8 mouse cellular contexts compared by ENCODE assay signal in the genomic region with DNA sequence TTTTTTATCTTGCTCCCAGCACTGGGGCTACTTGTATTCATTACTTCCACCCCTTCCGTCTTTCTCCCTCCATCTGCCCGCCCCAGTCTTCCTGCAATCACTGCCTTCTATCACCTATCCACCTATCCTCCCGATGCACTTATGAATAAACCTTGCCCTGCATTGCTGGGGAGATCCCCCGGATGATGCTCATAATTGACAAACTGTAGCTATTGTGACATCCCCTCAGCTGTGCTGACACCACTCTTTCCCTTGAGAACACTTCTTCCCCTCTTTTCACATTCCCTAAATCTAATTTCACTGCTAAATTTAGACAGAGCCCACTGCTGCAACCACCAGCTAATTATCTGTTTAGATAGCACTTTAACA. TPM values are rescaled to one million over a fixed set of nuclear protein-coding genes. Genes with fewer than 3 reads are reported as not detected.
DNase-seq lines count a peak whose midpoint lies in the region; ATAC-seq and TF ChIP-seq lines count a peak whose summit lies in the region.

A gene (minus strand): TSS at position 105 of the 369 bp plus-strand sequence.

- no peak for DNase-seq in left cerebral cortex, adult 18-20 months (ENCODE audit: low spot score in 2 of 2)
- DNase-seq in left cerebral cortex, adult 9 months (ENCODE audit: low spot score in 2 of 2), result no peak
- DNase-seq in left cerebral cortex, postnatal 14 days (ENCODE audit: low spot score in 2 of 2), result no peak

- H3K27ac ChIP-seq in bone marrow, adult 2 months (ENCODE audit: control insufficient read depth, insufficient read depth, low read depth, low read length, poor library complexity), result no peak within 1 kb of the TSS
- H3K27ac ChIP-seq in heart, embryonic 14.5 days (replicated peaks in 1 of 2; ENCODE audit: control insufficient read depth in 1 of 2, insufficient read depth in 1 of 2, low read depth in 2 of 2, low read length in 2 of 2), result peak within 1 kb of the TSS; percentile 91 to 98
- peak within 1 kb of the TSS; percentile 94 for H3K27ac ChIP-seq in neural tube, embryonic 15.5 days (replicated peaks)

- no peaks in the 10 kb centered on the region for H3K4me1 ChIP-seq in bone marrow, adult 2 months (ENCODE audit: control insufficient read depth, insufficient read depth, low read length)
- H3K4me1 ChIP-seq in heart, embryonic 14.5 days (ENCODE audit: control insufficient read depth in 2 of 2, insufficient read depth in 2 of 2, low read length in 2 of 2), result peaks cover 0 to 23% of the 10 kb centered on the region in 2 experiments; a peak in 2 of 4 replicates
- peaks cover 18% of the 10 kb centered on the region for H3K4me1 ChIP-seq in neural tube, embryonic 15.5 days

- WGBS in bone marrow, adult 2 months, result 16% methylated on average over 4 of the region's 4 CpGs
- WGBS in heart, embryonic 14.5 days, result 4% methylated on average over 4 of the region's 4 CpGs
- 0% methylated on average over 4 of the region's 4 CpGs for WGBS in neural tube, embryonic 15.5 days

- TF ChIP-seq CTCF in bone marrow, adult 2 months (IDR thresholded peaks at IDR 0.05; ENCODE audit: control insufficient read depth, insufficient read depth, low read length), result no peak

- H3K36me3 ChIP-seq in heart, embryonic 14.5 days (ENCODE audit: control insufficient read depth, insufficient read depth, low read length), result no peaks in the 10 kb centered on the region
- H3K36me3 ChIP-seq in neural tube, embryonic 15.5 days, result no peaks in the 10 kb centered on the region

- no peak for TF ChIP-seq POLR2A in bone marrow, adult 2 months (IDR thresholded peaks at IDR 0.05; ENCODE audit: borderline replicate concordance, control insufficient read depth, low read depth, low read length)

- no peaks in the 10 kb centered on the region for H3K9me3 ChIP-seq in heart, embryonic 14.5 days (ENCODE audit: control insufficient read depth, low read length)
- no peaks in the 10 kb centered on the region for H3K9me3 ChIP-seq in neural tube, embryonic 15.5 days (replicated peaks)

- H3K4me2 ChIP-seq in heart, embryonic 14.5 days (ENCODE audit: low read length), result peak within 1 kb of the TSS; percentile 77
- peak within 1 kb of the TSS; percentile 66 for H3K4me2 ChIP-seq in neural tube, embryonic 15.5 days

- intact Hi-C loops in left cerebral cortex, postnatal 14 days (cut with DNase I), result loop anchor here (5.0 to 10.0 kb wide), 2 partner anchors 376 to 1386 kb away; a partner anchor contains a TSS

- no peak for ATAC-seq in heart, embryonic 14.5 days (ENCODE audit: insufficient number of reproducible peaks, insufficient read depth, low FRiP score, low read depth)
- no peak for ATAC-seq in neural tube, embryonic 15.5 days (ENCODE audit: low FRiP score)
- no peak for ATAC-seq in erythroid progenitor cell, adult 5-6 weeks (replicated peaks; ENCODE audit: low FRiP score, poor library complexity, severe bottlenecking)
- no peak for ATAC-seq in megakaryocyte-erythroid progenitor cell, adult 5-6 weeks (replicated peaks; ENCODE audit: low FRiP score, low TSS enrichment, poor library complexity, severe bottlenecking)

- peak within 1 kb of the TSS; percentile 31 for H3K4me3 ChIP-seq in bone marrow, adult 2 months (replicated peaks; ENCODE audit: control insufficient read depth, low read depth, low read length)
- H3K4me3 ChIP-seq in heart, embryonic 14.5 days (ENCODE audit: control insufficient read depth in 1 of 2, insufficient read depth in 1 of 2, low read depth in 1 of 2, low read length in 2 of 2), result peak within 1 kb of the TSS; percentile 90 to 93
- peak within 1 kb of the TSS; percentile 97 for H3K4me3 ChIP-seq in neural tube, embryonic 15.5 days (replicated peaks)

- peak within 1 kb of the TSS; percentile 96 for H3K9ac ChIP-seq in heart, embryonic 14.5 days (ENCODE audit: low read length)
- H3K9ac ChIP-seq in neural tube, embryonic 15.5 days (replicated peaks), result peak within 1 kb of the TSS; percentile 91

- no peaks in the 10 kb centered on the region for H3K27me3 ChIP-seq in heart, embryonic 14.5 days (ENCODE audit: control insufficient read depth, insufficient read depth, low read length)
- H3K27me3 ChIP-seq in neural tube, embryonic 15.5 days (replicated peaks), result no peaks in the 10 kb centered on the region

RNA-seq across cellular contexts. Expression of the gene that starts here (rescaled TPM):
- 10 to 100 TPM; 37.9 to 42.2 TPM for total RNA-seq in left cerebral cortex, adult 18-20 months (2021)
- 1.4 TPM in 1 of 2 replicates, not detected in the other for polyA plus RNA-seq in bone marrow, adult 2 months (2011; ENCODE audit: insufficient read depth, insufficient read length, low replicate concordance, missing spikeins)
- 22.2 and 24.7 TPM in 2 replicates for polyA plus RNA-seq in heart, embryonic 14.5 days (2014; fragmentation: Nextera tagmentation; extraction: Ambion mirVana)
- 10 to 100 TPM; 71.0 to 79.8 TPM for total RNA-seq in left cerebral cortex, postnatal 14 days (2021)
- polyA plus RNA-seq in neural tube, embryonic 15.5 days (2015; fragmentation: Nextera tagmentation; extraction: Ambion mirVana), result 24.7 and 28.9 TPM in 2 replicates
- total RNA-seq in erythroid progenitor cell, adult 5-6 weeks (2015; ENCODE audit: low replicate concordance), result 4.3 TPM in 1 of 2 replicates, not detected in the other
- total RNA-seq in erythroid progenitor cell, adult 5-6 weeks (2017; ENCODE audit: low replicate concordance), result 0.51 TPM in 1 of 2 replicates, not detected in the other
- not detected in 2 replicates for total RNA-seq in megakaryocyte-erythroid progenitor cell, adult 5-6 weeks (2014; fragmentation: Nextera tagmentation)
- total RNA-seq in megakaryocyte-erythroid progenitor cell, adult 5-6 weeks (2017), result 0.34 TPM in 1 of 2 replicates, not detected in the other

Comparison
In these comparisons a context has a peak if more than half of its experiments do, and no peak if none do; other contexts are left out.
1. RNA of the gene that starts here (total RNA-seq): 71.0 to 79.8 TPM in left cerebral cortex, postnatal 14 days and 37.9 to 42.2 TPM in left cerebral cortex, adult 18-20 months; 0.51 to 4.3 TPM in erythroid progenitor cell, adult 5-6 weeks and 0.34 TPM in megakaryocyte-erythroid progenitor cell, adult 5-6 weeks; every median in the first group is over 4 times any median in the second.
2. H3K4me3 ChIP-seq: peak in every context shown above with its lines; median percentile 97 in neural tube, embryonic 15.5 days; 92 in heart, embryonic 14.5 days; 31 in bone marrow, adult 2 months.